Mouse (Mus musculus) gastrocnemius, postnatal 14 days (tissue): ENCODE measurements around the gene Col15a1. TPM values are rescaled to one million over a fixed set of nuclear protein-coding genes. Genes with fewer than 3 reads are reported as not detected.
A peak's percentile ranks its signal among the peaks of the same experiment; 100 is the strongest.

Experiments
- DNase-seq: peaks from one replicate; pipeline ENCODE4 v3.0.0; 2021; ENCODE audit warnings: mixed read lengths
- intact Hi-C: fragments of 180-260 bp; cut with DNase I; formaldehyde crosslinking; loops from one replicate; pipeline ENCODE4 v1.15.1; 2025; ENCODE audit warnings: low total_unique reads
- total RNA-seq, 2 experiments: library from RNA; stranded (reverse); gene quantifications; 2 replicates each; pipeline ENCODE4 v1.2.3; 2021

The Col15a1 gene
- total RNA-seq, 2 experiments from 2014 or later = 212 to 288 TPM

GRCm38 (mm10) chr4:47227101-47227500 is 19.1 kb downstream of the Col15a1 start:
- intact Hi-C loops = no loop called here
- no peak for DNase-seq

DNA sequence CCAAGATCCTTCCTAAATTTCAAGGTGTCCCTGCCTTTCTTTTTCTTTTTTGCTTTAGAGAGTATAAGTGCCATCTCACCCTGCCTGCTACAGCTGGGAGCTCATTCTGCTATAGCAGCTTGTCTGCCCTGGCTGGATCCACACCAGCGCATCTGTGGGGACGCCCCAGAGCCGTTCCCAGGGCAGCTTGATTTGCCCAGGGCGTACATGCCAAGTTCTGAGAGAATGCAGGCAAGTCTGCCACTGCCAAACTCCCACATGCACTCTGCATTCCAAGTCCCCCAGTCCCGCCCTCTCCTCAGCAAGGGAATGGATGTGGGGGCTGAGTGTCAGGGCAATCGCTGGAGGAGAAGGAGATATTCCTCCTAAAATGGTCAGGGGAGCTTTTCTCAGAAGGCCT is 19.8 kb downstream of the Col15a1 start:
- peak; percentile 67 for DNase-seq
- intact Hi-C loops = no loop called here

GRCm38 (mm10) chr4:47228945-47229344 is 21.0 kb downstream of the Col15a1 start:
- intact Hi-C loops = no loop called here
- no peak for DNase-seq

DNA sequence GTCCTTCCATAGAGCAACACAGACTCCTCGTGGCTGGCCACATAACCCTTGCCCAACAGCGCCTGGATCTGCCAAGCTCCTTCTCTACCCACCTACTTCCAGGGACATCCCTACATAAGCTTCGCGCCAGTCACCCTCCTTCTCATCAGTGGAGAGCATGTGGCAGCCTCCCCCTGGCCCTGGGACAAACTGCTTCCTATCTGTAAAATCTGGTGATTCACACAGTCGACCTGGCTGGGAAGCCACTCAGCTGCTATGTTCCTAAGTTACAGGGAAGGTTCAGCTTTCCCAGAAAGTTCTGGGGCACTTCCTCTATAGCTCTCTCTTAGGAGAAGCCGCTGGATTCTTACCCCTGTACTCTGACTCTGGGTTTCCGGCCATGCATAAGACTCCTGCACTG is 22.5 kb downstream of the Col15a1 start:
- DNase-seq = no peak
- intact Hi-C loops = loop anchor here (10.0 kb wide), 1 partner anchor 96 kb away; no protein-coding TSS in a partner anchor

GRCm38 (mm10) chr4:47231322-47231721 is 23.4 kb downstream of the Col15a1 start:
- intact Hi-C loops = loop anchor here (10.0 kb wide), 1 partner anchor 97 kb away; no protein-coding TSS in a partner anchor
- DNase-seq = no peak

DNA sequence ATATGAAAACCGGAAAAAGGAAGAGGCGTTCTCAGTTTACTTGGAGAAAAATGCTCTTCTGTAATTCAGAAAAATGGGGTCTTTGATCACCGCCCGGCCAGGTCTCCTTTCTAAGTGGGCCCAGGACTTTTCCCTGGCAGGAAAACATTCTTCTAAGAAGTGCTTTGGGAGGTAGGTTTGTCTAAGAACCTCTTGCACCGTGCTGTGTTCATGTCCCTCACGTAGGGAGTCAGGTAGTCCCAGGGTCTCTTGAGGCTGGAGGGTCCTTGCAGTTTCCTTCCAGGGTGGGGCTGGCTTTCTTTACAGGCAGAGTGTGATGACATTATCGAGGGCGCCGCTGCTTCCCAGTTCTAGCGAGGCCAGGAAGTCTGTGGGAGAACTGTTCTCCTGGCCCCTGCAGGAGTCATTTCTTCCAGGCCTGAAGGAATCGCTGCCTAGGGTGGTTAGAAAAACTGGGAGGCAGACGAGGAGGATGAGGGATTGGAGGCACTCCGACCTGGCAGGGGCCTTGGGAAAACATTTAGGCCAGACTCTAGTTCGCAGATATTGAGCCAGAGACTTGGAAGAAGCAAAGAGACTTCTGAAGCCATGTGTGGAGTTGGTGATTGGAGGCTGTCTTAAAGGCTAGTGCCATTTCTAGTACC is 25.4 kb downstream of the Col15a1 start:
- peak; percentile 66 for DNase-seq

DNA sequence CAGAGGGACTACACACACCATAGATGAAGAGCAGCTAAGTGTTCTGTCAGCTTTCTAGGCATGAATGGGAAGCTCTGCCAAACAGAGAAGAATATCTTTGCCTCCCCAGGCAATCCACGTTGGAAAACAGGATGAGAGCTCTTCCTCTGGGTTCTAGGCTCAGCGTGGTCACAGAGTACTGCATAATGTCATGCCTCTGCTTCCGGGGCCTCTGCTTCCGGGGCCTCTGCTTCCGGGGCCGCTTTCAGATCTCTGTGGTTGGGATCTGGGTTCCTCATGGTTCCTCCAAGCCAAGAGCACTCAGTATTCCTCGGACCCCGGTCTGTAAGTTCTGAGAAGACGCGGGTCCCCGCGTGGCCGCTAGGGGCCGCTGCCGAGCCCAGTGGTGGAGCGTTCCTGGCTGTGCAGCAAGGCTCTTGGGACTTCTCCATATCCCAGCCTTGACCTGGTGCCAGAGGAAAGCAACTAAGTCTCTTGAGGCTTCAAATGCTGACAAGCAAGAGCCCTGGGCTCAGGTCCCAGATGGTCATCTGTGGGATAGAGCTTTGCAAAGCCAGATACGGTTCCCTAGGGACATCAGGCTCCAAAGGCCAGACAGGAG is 26.8 kb downstream of the Col15a1 start:
- peak; percentile 91 for DNase-seq
- intact Hi-C loops = loop anchor here (10.0 kb wide), 1 partner anchor 100 kb away; no protein-coding TSS in a partner anchor

More for the DNA sequence above, 25.4 kb downstream of the Col15a1 start:
- intact Hi-C loops = loop anchor here (10.0 kb wide), 1 partner anchor 99 kb away; no protein-coding TSS in a partner anchor

GRCm38 (mm10) chr4:47235312-47235711 is 27.4 kb downstream of the Col15a1 start:
- intact Hi-C loops = loop anchor here (10.0 kb wide), 1 partner anchor 101 kb away; no protein-coding TSS in a partner anchor
- DNase-seq = no peak

DNA sequence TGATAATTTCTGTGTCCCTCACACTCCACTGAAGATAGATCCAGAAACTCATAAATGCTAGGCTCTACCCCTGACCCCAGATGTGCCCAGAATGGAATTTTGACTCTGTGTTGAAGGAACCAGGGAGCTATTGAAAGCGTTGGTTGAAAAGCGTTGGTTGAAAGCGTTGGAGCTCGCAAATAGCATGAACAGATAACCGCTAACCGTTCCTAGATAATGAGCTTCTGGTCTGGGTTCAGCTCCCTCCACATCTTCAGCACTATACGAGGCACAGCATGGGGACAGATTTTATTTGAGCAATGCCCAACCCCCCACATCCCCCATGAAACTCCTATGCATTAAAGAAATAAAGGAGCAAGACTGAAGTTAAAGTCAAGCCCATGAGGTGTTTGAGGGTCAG is 28.1 kb downstream of the Col15a1 start:
- intact Hi-C loops = loop anchor here (10.0 kb wide), 1 partner anchor 101 kb away; no protein-coding TSS in a partner anchor

DNA sequence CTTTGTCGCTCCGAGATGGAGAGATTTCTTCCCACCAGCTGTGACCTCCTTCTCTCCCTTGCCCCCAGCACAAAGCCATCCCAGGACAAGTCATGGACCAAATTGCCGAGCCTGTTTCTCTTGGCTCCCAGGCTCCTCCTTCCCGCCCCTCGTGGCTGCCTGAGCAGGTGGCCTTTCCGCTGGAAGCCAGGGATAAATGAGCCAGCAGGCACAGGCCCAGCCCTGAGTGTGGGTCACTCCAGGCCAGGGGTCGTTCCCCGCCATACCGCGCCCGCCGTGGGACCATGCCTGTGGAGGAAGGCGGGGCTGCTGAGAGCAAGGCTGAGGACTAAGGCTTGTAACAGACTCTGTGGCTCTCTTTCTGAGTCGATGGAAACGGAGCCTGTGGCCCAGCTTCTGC is 29.3 kb downstream of the Col15a1 start:
- intact Hi-C loops = loop anchor here (10.0 kb wide), 1 partner anchor 102 kb away; no protein-coding TSS in a partner anchor
- peak; percentile 87 for DNase-seq

More for the DNA sequence above, 28.1 kb downstream of the Col15a1 start:
- DNase-seq = no peak

DNA sequence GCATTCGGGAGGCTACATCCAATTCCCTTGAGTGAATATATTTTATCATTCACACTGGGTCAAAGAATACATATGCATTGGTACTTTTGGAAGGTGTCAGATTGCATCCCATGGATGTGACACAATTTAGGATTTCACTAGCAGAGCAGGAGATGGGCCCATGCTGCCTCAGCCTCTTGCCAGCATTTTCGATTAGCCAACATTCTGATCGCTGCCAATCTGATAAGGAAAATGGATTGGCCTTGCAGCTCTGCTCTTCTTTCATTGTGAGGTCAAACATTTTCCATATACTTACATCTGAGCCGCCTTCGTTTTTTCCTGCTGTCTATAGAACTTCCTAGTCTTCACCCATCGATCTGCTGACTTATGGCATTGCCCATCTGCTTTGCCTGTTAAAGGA is 31.2 kb downstream of the Col15a1 start:
- intact Hi-C loops = loop anchor here (10.0 kb wide), 1 partner anchor 104 kb away; no protein-coding TSS in a partner anchor
- DNase-seq = no peak

- no peak for DNase-seq
- intact Hi-C loops = no loop called here
Measured at GRCm38 (mm10) chr4:47240901-47241300, 32.9 kb downstream of the Col15a1 start.

- no peak for DNase-seq
- intact Hi-C loops = no loop called here
Measured at GRCm38 (mm10) chr4:47242127-47242526, 34.2 kb downstream of the Col15a1 start.

- intact Hi-C loops = no loop called here
- no peak for DNase-seq
Measured at GRCm38 (mm10) chr4:47244651-47245050, 36.7 kb downstream of the Col15a1 start.

GRCm38 (mm10) chr4:47245621-47246020 is 37.7 kb downstream of the Col15a1 start:
- intact Hi-C loops = no loop called here
- no peak for DNase-seq

- intact Hi-C loops = no loop called here
Measured at GRCm38 (mm10) chr4:47246811-47247210, 38.9 kb downstream of the Col15a1 start.

DNA sequence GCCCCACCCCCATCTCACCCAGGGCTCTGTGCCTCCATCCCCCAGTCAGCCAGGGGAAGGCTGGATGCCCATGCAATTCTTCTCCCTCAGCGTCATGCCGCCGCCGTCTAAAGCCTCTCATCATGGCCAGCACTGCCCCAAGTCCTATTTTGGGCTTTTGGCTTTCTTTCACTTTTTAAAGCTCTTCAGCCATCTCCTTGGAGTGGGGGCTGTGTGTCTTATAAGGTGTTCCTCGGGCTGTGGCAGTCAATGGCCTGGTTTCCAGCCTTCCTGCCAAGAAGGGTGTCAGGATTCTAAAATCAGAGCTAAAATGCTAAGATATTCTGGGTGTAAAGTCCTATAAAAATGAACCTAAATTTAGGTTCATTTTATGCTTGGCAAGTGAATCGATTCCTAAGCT is 39.6 kb downstream of the Col15a1 start:
- DNase-seq = no peak
- intact Hi-C loops = no loop called here

More at GRCm38 (mm10) chr4:47246811-47247210, 38.9 kb downstream of the Col15a1 start:
- DNase-seq = no peak

- intact Hi-C loops = no loop called here
- no peak for DNase-seq
Measured at GRCm38 (mm10) chr4:47249193-47249592, 41.2 kb downstream of the Col15a1 start.

DNA sequence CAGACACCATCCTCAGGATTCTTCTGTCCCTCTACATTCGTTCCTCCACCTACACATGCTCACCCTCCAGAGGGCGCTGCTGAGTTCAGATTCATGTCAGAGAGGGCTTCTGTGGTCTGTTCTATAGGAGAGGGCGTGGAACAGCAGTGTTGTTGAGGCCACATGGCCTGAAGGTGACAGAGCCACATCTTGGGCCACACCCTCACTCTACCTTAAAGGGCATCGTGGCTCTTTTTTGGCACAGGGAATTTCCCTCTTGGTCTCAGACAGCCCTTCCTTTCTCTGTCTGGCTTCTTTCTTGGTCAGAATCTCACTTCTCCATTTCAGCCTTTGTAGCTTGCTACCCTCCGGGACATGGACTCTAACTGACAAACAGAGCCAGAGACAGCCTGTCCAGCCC is 43.1 kb downstream of the Col15a1 start:
- intact Hi-C loops = loop anchor here (5.0 kb wide), 1 partner anchor 146 kb away; no protein-coding TSS in a partner anchor
- peak; percentile 75 for DNase-seq

DNA sequence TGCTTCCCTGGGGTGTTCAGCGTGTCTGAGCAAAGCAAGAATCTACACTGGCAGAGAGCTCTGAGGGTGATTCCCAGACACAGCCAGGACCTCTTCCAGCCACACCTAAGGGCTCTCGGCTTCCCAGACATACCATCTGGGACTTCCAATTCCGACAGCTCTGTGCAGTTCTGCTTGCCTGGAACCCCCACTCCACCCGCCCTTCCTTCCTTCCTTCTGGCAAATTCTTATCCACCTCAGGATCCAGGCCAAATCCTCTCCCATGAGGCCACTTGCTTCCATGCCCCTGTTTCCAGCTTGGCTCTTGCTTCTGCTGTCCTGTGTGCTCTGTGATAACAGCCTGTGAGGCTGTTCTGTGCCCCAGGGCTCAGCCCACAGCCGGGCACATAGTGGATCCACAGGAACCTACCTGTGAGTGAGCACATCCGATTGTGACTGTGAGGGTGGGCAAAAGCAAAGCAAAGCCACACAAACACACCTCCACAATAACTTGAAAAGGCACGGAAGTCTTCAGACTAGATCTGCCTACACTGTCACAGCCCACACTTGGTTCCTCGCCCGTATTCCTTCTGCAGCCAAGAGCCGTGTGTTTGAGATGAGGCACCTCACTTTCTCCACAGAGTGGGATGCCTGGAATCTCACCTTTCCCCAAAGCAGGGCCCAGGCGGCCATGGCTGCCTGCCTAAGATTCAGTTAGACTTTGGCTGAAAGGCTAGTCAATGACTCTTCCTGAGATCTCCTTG is 43.9 kb downstream of the Col15a1 start:
- intact Hi-C loops = loop anchor here (5.0 kb wide), 1 partner anchor 145 kb away; no protein-coding TSS in a partner anchor
- no peak for DNase-seq
